Mouse (Mus musculus) gastrocnemius, postnatal 10 days (tissue): Measurements from ENCODE around the gene Efcab1. TPM values are rescaled to one million over a fixed set of nuclear protein-coding genes. Genes with fewer than 3 reads are reported as not detected.
"Not testable (repeated sequence)": the region's sequence is repeated elsewhere in the genome, so short reads cannot be mapped to it uniquely, and the experiment has no call there.

ENCODE experiments used
- DNase-seq: peaks from one replicate; pipeline ENCODE4 v3.0.0; 2021; ENCODE audit warnings: mixed read lengths
- long read RNA-seq, 2 experiments: library from polyadenylated mRNA; stranded (forward); transcript quantifications; one replicate each; pipeline ENCODE4 v2.0.0; 2021
- total RNA-seq, 2 experiments: library from RNA; stranded (reverse); gene quantifications; 2 replicates each; pipeline ENCODE4 v1.2.3; 2021

Gene Efcab1
- total RNA-seq, result under 1 TPM in 1 of 2 experiments, not detected in 1; 0.27 TPM
- long read RNA-seq, experiment 1, result 0 reads
- long read RNA-seq, experiment 2, result 0 reads

DNA sequence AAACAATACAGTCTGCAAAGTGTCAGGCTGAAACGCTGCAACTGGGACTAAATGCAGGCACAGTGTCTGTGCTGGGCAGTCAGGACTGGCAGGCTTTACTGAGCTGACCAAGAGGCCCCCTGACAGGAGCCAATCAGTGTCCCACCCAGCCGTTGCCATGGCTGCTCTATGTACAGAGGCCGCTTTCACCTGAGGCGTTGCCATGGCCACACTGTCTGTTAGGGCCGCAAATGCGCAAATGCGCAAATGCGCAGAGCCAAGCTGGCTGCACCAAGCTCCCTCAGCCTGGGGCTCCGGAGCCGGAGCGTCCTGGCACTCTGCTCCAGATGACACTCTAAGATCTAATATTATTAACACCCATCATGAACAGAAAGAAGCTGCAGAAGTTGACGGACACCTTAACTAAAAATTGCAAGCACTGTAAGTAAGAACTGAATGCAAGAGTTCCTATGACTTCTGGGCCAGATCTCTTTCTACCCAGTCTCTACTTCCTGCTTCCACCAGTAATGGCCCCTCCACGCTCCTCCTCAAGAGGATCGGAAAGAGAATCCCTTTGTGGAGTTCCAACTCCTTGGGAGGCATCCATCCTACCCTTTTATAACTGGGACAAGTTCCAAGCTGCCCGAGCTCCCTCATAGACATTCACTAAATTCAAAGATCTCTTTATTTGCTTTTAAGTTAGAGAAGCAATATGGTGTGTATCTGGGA is at the start of gene Efcab1:
Gene Efcab1 (plus strand): TSS at position 214 of the 708 bp plus-strand sequence.
- no peak for DNase-seq

DNA sequence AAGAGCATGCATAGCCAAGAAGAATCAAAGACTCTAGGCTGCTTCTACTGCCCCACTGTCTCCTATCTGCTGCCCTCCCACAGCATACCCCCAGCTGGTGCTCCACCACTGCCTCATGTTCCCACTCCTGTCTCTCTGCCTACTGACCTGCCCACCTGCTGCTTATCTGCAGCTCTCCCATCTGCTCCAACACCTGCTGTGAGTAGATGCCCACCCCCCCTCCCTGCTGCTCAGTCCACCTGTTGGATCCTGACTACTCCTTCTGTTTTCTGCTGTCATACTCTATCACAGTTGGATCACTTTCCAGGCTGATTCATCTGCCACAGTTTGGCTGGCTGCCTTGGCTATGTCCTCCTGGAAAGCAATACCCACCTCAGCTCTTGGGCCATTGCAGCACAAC is 47.0 kb upstream of the Efcab1 start:
- peak; percentile 12 for DNase-seq

DNA sequence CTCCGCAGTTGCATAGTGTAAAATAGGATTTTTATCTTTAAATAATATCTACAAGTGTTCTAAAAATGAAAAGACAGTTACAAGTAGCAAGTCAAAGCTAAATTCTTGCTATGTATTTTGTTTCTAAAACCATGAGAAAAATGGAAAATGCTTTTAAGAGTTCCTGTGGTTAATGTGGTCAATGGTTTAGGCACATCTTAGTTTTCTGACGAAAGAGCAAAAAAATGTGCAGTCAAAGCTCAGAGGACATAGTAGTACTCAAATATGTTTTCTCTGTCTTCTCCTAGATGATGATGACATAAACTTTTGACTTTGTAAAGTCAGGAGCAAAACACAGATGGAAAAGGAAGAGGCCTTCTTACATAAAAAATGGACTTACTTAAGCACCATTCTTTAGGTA is 21.5 kb upstream of the Efcab1 start:
- no peak for DNase-seq

DNA sequence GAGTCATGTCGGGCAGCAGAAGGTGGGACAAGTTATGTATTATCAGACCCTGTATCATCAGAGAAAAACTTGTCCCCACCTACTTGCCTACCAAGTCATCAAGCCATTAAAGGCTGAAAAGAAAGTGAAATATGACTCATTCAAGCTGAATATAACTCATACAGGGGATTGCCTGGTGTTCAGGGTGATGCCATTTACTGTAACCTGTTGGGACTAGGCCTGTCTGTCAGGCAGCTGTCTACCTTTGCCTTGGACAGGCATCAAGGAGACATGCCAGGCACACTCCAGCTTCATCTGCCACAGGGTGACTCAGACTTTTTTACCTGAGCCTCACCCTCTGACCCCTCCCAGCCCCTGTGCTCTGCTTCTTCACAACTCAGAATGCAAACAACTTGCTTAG is 21.0 kb upstream of the Efcab1 start:
- DNase-seq, result no peak

GRCm38 (mm10) chr16:14892492-14892891 is 13.9 kb upstream of the Efcab1 start:
- DNase-seq, result no peak

DNA sequence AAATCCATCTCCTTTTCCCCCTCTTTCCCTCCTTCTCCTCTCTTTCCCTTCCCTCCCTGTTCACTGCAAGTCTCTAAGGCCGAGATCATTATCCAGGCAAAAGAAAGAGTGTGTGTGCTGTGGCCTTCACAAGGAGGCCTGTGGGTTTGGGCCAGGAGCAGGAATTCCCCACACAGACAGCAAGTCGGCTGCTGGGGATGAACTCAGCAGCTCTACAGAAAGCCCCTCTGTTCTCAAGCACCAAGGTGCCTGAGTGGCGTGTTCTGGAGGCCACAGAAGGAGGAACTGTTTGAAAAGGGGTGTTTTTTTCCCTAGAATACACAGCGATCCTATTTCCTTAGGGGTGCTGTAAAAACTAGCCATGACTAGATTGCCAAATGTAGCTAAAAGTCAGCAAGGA is 12.5 kb upstream of the Efcab1 start:
- DNase-seq, result no peak

- no peak for DNase-seq
Measured at GRCm38 (mm10) chr16:14894713-14895112, 11.7 kb upstream of the Efcab1 start.

DNA sequence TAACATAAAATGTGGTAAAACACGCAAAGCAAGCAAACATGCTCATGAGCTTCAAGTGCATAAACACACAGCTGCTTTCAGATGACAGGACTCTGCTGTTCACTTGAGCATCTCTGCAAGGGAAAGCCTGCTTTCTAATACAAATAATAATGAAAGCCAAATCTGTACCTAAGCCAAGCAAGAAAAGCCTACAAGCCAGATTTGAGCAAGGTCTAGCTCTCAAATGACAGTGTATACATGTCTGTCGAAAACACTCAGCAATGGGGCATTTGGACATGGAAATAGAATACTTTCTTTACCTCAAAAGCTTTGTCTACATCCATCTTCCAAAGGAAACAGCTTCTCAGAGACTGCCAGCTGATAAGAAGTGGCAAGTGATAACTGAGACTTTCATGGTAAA is 10.9 kb upstream of the Efcab1 start:
- no peak for DNase-seq

- not testable (repeated sequence) for DNase-seq
Measured at GRCm38 (mm10) chr16:14930711-14931110, 24.3 kb downstream of the Efcab1 start.

- DNase-seq, result peak; percentile 20
Measured at GRCm38 (mm10) chr16:14936478-14937166, 30.2 kb downstream of the Efcab1 start.

DNA sequence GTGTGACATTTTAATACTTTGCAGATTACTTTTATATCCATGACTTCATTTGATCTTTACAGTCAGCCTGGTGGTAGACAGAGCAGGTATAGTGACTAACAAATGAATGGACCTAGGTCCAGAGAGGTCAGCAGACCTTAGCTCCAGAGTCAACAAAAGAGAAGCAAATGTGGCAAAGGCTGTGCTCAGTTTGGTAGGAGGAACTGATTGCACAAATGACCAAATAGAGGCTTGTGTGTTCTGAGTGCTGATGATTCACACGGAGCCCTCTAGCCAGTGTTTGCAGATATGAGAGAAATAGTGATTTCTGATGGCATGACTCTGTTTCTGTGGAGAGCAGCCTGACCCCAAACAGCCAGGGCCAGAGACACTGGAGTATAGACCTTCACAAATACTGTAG is 33.1 kb downstream of the Efcab1 start:
- no peak for DNase-seq

GRCm38 (mm10) chr16:14939994-14940715 is 33.7 kb downstream of the Efcab1 start:
- no peak for DNase-seq

GRCm38 (mm10) chr16:14940898-14941297 is 34.5 kb downstream of the Efcab1 start:
- DNase-seq, result no peak

DNA sequence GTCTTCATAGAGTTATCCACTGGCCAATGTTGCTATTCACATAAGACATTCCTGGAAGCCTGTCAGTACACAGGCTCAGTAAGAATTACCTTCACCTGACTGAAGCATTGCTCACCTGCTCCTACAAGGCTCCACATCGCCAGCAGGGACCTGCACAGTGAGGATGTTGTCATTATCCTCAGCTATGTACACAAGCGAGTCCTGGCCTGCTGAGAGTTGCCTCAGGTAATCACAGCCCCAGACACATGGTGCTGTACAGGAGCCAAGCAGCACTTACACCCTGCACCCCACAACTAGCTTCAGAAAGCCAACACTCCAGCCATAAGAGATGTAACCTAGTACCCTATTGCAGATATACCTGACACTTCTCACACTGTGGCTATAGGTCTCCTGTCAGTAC is 37.1 kb downstream of the Efcab1 start:
- no peak for DNase-seq

DNA sequence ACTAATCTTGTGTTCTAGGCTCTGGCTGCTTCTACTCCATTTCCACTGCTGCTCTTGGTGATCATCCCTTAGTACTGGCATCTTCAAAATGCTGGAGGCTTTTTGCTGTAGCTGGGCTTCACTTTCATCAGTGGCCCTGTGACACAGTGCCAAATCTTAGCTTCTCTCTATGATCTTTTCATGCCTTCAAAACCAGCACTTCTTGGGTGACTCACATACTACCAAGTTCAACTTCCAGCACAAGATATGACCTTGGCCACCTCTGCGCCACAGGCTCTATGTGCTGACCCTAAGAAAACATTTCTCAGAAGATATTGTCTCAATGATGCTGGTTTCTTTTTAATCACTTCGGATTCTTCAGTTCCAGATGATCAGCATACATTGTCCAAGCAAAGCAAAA is 41.2 kb downstream of the Efcab1 start:
- DNase-seq, result not testable (repeated sequence)

- DNase-seq, result no peak
Measured at GRCm38 (mm10) chr16:14951894-14952293, 45.5 kb downstream of the Efcab1 start.

DNA sequence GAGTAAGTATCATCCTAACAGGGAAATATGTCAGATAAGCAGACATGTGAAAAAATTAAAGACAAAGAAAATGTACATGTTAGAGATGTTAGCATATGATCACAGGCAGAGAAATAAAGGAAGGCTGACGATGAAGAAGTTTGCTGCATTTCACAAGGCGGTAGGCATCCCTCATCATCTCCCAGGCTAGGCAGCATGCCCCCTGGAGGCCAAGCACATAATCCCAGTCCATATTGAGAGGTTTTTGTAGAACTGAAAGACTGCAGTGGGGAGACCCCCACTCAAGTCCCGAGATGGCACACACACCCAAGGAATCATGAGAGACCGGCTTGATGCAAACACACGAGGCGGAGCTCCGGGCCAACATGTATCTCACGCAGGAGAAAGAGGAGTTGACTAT is 53.3 kb downstream of the Efcab1 start:
- DNase-seq, result no peak

DNA sequence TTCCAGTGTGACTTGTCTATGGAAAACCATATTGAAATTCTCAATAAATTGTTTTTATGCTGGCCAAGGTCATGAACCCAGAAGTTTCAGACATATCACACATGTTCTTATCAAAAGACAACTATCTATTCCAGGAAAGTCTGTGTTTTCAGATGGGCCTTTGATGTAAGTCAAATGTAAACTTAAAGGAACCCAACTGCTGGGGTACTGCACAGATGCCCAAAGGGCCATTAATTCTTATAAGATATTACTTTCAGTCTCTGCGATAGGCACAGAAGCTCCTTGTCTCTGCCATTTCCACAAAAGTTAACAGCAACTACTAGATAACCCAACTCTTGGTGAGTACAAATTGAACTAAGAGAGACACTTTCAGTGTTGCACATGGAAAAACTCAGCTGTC is 67.3 kb downstream of the Efcab1 start:
- DNase-seq, result no peak

- DNase-seq, result no peak
Measured at GRCm38 (mm10) chr16:14979228-14979627, 72.8 kb downstream of the Efcab1 start.

- DNase-seq, result no peak
Measured at GRCm38 (mm10) chr16:14989614-14990268, 83.3 kb downstream of the Efcab1 start.

- DNase-seq, result no peak
Measured at GRCm38 (mm10) chr16:14991001-14991400, 84.6 kb downstream of the Efcab1 start.

DNA sequence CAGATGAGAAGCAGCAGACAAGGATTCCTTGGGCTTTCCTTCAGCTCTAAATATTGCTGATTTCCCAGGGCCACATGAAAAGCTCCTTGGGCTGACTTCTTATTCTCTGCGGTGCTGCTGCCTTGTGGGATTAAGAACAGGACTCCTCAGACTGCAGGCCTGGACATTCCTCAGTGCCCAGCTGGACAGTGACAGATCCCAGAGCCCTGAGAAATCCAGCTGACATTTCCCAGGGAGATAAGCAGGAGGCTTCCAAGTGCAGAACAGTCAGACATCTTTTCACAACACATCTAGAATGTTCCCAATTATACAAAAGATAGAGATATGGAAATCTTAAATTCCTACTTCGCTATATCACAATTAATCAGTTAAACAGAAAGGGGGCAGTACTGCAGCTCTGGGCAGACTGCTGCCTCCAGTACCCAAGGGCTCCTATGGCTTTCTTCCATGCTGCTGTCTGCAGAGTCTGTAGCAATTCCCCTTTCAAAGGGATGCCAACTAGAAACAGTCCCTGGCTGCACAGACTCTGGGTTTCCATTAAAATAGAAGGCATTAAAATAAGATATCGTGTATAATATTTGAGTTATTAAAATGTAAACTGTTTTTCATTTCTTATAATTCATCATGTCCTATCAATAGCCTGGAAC is 86.2 kb downstream of the Efcab1 start:
- no peak for DNase-seq
